Mouse (Mus musculus): ENCODE results near the gene Abcd2.

Gene Abcd2

DNA sequence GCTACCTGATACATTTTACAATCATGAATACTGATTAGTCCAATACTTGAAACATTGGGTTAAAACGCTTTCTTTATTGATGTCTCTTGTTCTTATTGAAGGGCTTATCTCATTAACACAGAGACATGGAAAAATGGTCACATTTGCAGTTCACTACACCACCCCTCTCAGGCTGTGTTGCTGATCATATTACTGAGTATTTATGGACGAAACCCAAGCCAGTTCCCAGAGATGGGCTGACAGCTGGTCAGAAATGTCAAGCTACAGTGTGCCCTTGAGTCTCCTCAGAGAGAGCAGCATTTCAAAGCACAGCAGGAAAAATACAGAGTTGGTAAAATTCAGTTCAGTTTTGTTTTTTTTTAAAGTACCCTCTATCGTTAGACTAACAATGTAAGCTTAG is 38.3 kb downstream of the Abcd2 start:
- no peak for DNase-seq

DNA sequence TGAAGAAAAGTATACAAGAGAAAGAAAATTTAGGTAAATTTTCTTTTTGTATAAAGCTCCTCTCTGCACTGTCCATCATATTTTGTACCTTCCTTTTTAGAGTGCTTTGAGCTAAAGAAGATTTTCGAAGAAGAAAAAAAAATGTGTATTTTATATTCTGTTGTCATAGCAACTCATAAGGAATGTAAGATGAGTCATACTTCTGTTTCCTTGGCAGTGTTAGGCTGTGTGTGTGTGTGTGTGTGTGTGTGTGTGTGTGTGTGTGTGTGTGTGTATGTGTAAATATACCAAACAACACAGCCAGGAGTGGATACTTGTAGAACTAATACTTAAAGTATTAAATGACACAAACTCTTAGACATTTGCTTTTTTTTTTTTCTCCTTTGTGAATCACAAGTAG is 39.0 kb downstream of the Abcd2 start:
- DNase-seq, result no peak

DNA sequence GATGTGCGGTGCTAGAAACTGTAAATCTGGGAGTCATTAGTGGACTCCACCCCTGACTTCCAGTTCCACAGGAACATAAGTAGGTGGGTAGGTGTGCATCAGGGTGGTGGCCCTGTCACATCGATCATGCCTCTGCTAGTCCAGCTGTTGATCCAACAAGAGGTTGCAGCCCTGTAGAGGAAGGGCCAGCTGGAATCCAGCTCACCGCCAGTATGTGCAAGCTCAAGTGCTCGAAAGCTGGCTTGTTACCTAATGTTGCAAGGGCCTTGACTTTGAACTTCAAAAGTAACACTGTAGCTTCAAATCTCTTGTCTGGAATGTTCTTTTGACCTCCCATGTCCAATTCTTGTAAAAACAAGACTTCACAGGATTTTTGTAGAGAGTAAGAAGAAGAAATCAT is 67.0 kb downstream of the Abcd2 start:
- DNase-seq, result no peak

DNA sequence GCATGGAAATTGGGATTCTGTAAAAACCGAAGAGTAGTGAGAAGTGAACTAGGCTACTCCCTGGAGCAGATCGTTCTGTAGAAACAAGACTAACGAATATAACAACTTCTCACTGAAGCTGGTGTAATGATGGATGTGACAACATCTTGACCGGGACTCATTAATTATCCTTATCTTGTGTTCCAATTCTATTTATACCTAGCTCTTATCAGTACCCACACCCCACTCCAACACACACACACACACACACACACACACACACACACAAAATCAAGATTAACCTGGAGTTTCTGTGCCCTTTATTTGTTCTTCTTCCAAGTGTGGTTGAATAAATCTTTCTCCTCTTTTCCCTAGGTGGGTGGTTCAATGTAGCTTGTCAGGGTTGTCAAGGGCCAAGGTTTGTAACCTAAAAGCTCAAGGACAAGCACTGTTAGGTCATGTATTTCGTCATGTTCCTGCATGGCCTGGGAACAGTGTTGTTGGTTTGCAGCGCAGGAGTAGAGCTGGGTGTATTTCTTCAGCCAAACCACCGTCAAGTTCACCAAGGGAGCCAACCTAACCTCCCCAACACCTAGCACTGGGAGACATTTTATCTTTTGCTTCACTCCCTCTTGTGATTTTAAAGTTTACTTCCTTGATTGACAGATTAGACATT is 78.9 kb downstream of the Abcd2 start:
- DNase-seq, result no peak

DNA sequence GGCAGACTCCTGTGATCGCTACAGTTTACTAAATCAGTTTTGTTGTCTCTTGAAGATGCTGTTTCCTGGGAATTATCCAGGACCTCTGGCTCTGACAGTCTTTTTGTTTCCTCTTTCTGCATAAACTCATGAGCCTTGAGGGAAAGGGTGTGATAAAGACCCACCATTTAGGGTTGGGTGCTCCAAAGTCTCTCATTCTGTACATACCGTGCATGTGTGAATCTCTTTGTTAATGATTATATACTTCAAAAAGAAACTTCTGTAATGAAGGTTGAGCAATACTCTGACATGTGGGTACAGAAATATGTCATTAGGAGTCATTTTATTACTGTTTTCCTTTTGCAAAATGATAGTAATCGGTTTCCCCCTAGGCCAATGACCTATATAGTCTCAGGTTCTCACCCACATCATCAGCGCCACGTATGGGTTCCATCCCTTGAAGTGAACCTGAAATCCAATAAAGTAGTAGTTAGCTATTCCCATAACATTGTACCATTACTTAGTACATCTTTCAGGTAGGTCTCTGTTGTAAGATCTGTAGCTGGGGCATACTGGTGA is 83.4 kb downstream of the Abcd2 start:
- no peak for DNase-seq

DNA sequence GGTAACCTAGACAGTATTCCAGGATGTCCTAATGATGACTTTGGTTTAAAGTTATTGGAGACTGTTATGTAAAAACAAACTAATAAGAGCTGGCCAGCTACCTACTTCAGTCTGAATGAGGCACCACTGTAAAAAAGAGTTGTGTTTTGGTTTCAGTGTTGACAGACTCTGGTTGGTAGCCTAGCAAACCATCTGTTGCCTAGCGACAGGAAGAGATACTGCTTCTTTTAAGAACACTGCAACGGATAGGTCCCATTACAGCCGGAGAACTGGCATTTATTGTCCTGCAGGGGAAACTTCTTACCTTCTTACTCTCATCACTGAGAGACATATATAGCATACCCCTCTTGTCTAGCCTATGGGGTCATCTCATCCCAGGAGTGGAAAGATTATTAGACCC is 86.7 kb downstream of the Abcd2 start:
- DNase-seq, result no peak

GRCm38 (mm10) chr15:91104276-91104675 is 87.3 kb downstream of the Abcd2 start:
- DNase-seq, result no peak

DNA sequence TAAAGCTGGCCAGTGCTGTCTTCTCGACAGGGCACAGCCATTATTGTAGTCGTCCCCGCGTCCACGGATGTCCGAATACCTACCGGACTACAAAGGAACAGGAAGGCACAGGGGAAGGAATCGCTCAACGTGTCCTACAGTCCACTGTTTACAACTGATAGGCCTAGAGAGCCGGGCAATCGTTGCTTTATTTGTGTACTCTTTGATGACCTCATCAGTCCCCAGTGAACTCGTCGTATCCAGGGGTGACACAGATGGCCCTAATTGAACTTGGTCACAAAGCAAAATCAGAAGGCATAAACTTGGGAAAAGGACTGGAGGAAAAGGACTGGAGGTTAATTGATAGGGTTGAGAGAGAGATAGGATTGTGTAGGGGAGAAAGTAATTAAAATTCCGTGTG is 87.8 kb downstream of the Abcd2 start:
- no peak for DNase-seq

DNA sequence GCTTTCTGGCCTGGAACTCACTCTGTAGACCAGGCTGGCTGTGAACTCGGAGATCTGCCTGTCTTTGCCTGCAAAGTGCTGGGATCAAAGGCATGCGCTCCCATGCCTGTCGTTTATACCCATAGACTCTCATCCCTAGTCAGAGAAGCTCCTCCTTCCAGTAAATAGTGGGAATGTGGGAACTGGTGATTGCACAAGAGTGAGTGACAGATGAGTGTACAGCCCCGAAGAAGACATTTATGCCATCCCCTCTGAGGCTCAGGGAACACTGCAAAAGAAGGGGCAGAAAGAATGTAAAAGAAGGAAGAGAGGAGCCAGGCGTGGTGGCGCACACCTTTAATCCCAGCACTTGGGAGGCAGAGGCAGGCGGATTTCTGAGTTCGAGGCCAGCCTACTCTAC is 88.3 kb downstream of the Abcd2 start:
- no peak for DNase-seq

DNA sequence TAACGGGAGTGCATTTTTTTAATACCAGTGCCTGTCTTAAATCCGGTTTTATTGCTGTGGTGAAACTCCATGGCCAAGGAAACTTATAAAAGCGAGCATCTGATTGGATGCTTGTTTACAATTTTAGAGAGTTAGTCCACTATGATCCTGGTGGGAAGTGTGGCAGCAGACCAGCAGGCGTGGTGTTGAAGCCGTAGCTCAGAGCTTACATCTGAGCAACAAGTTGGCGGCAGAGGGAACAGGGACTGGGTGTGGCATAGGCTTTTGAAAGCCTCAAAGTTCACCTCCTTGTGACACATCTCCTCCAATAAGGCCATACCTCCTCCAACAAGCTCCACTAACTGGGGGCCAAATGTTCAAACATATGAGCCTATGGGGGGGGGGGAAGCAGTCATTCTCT is 95.0 kb downstream of the Abcd2 start:
- DNase-seq, result no peak
